In genomic region chr11:95778831-95779251, GRCm38 (mm10) we compare ENCODE assay signal across 8 mouse cellular contexts. TPM values are rescaled to one million over a fixed set of nuclear protein-coding genes. Genes with fewer than 3 reads are reported as not detected.
DNase-seq lines count a peak whose midpoint lies in the region; ATAC-seq and TF ChIP-seq lines count a peak whose summit lies in the region.

No protein-coding gene starts in this region.

- no peak overlapping the region for H3K9ac ChIP-seq in kidney, embryonic 15.5 days

- H3K4me2 ChIP-seq in kidney, embryonic 15.5 days, result no peak overlapping the region

- H3K27me3 ChIP-seq in kidney, embryonic 15.5 days, result no peaks in the 10 kb centered on the region
- H3K27me3 ChIP-seq in hindbrain, embryonic 10.5 days (ENCODE audit: insufficient read depth, poor library complexity, severe bottlenecking), result no peaks in the 10 kb centered on the region

- H3K27ac ChIP-seq in kidney, embryonic 15.5 days, result no peak overlapping the region
- no peak overlapping the region for H3K27ac ChIP-seq in cortical plate, adult 2 months (ENCODE audit: insufficient read depth, low read length)
- H3K27ac ChIP-seq in hindbrain, embryonic 10.5 days, result no peak overlapping the region

- H3K36me3 ChIP-seq in kidney, embryonic 15.5 days, result peaks cover 6% of the 10 kb centered on the region; the same call in 1 of the 2 replicates
- H3K36me3 ChIP-seq in hindbrain, embryonic 10.5 days, result no peaks in the 10 kb centered on the region; the same call in 1 of the 2 replicates

- no peak for TF ChIP-seq POLR2A in cortical plate, adult 2 months (IDR thresholded peaks at IDR 0.05; ENCODE audit: extremely low read depth, insufficient read depth, low read length)

- H3K4me1 ChIP-seq in kidney, embryonic 15.5 days, result no peaks in the 10 kb centered on the region
- no peaks in the 10 kb centered on the region for H3K4me1 ChIP-seq in cortical plate, adult 2 months (ENCODE audit: control insufficient read depth, insufficient read depth, low read length)
- no peaks in the 10 kb centered on the region for H3K4me1 ChIP-seq in hindbrain, embryonic 10.5 days (replicated peaks)

- 78% methylated on average over 4 of the region's 4 CpGs for WGBS in kidney, embryonic 15.5 days
- 76% methylated on average over 4 of the region's 4 CpGs for WGBS in hindbrain, embryonic 10.5 days

- peak; percentile 43 for DNase-seq in kidney, postnatal 10 days
- DNase-seq in NIH3T3 (ENCODE audit: low read depth), result peak; percentile 65
- no peak for DNase-seq in hindbrain, embryonic 10.5 days (ENCODE audit: low spot score)
- DNase-seq in cerebellum, adult 18-20 months, result no peak
- no peak for DNase-seq in cerebellum, postnatal 4 days (ENCODE audit: low spot score in 2 of 2)

- peak; percentile 25; the same call in 1 of the 2 replicates for TF ChIP-seq CTCF in cortical plate, adult 2 months (IDR thresholded peaks at IDR 0.05; ENCODE audit: extremely low read depth, insufficient read depth, low read length)

- no peak for ATAC-seq in kidney, embryonic 15.5 days (replicated peaks; ENCODE audit: low FRiP score)
- ATAC-seq in megakaryocyte progenitor cell, adult 5-6 weeks (replicated peaks; ENCODE audit: poor library complexity), result peak; percentile 24; the same call in 1 of the 2 replicates

- no peak overlapping the region for H3K4me3 ChIP-seq in kidney, embryonic 15.5 days (replicated peaks)
- H3K4me3 ChIP-seq in cortical plate, adult 2 months (ENCODE audit: insufficient read depth, low read length), result no peak overlapping the region
- H3K4me3 ChIP-seq in hindbrain, embryonic 10.5 days, result no peak overlapping the region

- H3K9me3 ChIP-seq in kidney, embryonic 15.5 days (replicated peaks), result no peaks in the 10 kb centered on the region
- H3K9me3 ChIP-seq in hindbrain, embryonic 10.5 days, result no peaks in the 10 kb centered on the region

RNA-seq across cellular contexts. Expression of gene Phospho1, which starts 45.5 kb away (rescaled TPM):
- 2.0 TPM in 1 of 2 replicates, not detected in the other for polyA plus RNA-seq in kidney, embryonic 15.5 days (2015; fragmentation: Nextera tagmentation; extraction: Ambion mirVana)
- polyA plus RNA-seq in cortical plate, adult 2 months (2012; rRNA removed), result 72.8 and 74.3 TPM in 2 replicates
- 0.47 and 1.3 TPM in 2 replicates for total RNA-seq in megakaryocyte progenitor cell, adult 5-6 weeks (2015)
- total RNA-seq in megakaryocyte progenitor cell, adult 5-6 weeks (2017), result 0.62 TPM in 1 of 2 replicates, not detected in the other
- 0.42 and 0.86 TPM in 2 replicates for polyA plus RNA-seq in hindbrain, embryonic 10.5 days (2016; fragmentation: Nextera tagmentation; extraction: Ambion mirVana)

RNA-seq across cellular contexts. Expression of gene B130006D01Rik, which starts 55.5 kb away (rescaled TPM):
- polyA plus RNA-seq in kidney, embryonic 15.5 days (2015; fragmentation: Nextera tagmentation; extraction: Ambion mirVana), result 1.3 and 1.6 TPM in 2 replicates
- 0.40 and 0.51 TPM in 2 replicates for polyA plus RNA-seq in cortical plate, adult 2 months (2012; rRNA removed)
- 2.1 and 2.5 TPM in 2 replicates for total RNA-seq in megakaryocyte progenitor cell, adult 5-6 weeks (2015)
- 1.2 and 1.9 TPM in 2 replicates for total RNA-seq in megakaryocyte progenitor cell, adult 5-6 weeks (2017)
- 1.1 and 1.4 TPM in 2 replicates for polyA plus RNA-seq in hindbrain, embryonic 10.5 days (2016; fragmentation: Nextera tagmentation; extraction: Ambion mirVana)

RNA-seq across cellular contexts. Expression of gene Gngt2, which starts 58.2 kb away (rescaled TPM):
- polyA plus RNA-seq in kidney, embryonic 15.5 days (2015; fragmentation: Nextera tagmentation; extraction: Ambion mirVana), result 22.8 and 23.7 TPM in 2 replicates
- 9.4 and 11.0 TPM in 2 replicates for polyA plus RNA-seq in cortical plate, adult 2 months (2012; rRNA removed)
- 4.3 and 9.3 TPM in 2 replicates for total RNA-seq in megakaryocyte progenitor cell, adult 5-6 weeks (2015)
- 4.0 TPM in 2 replicates for total RNA-seq in megakaryocyte progenitor cell, adult 5-6 weeks (2017)
- polyA plus RNA-seq in hindbrain, embryonic 10.5 days (2016; fragmentation: Nextera tagmentation; extraction: Ambion mirVana), result 7.9 and 8.4 TPM in 2 replicates

Comparison
In these comparisons a context has a peak if more than half of its experiments do, and no peak if none do; other contexts are left out.
1. DNase-seq: peak in kidney, postnatal 10 days (single experiment) and NIH3T3 (single experiment); none in hindbrain, embryonic 10.5 days (single experiment), cerebellum, adult 18-20 months (0 of 2) and cerebellum, postnatal 4 days (0 of 2).
2. RNA of gene Phospho1, which starts 45.5 kb away (polyA plus RNA-seq): 72.8 to 74.3 TPM in cortical plate, adult 2 months; 0.42 to 0.86 TPM in hindbrain, embryonic 10.5 days and 2.0 TPM in kidney, embryonic 15.5 days; every median in the first group is over 10 times any median in the second.